Mouse (Mus musculus) limb, embryonic 11.5 days (tissue): ENCODE results near the gene Afap1. TPM values are rescaled to one million over a fixed set of nuclear protein-coding genes. Genes with fewer than 3 reads are reported as not detected.

Experiments used
- ATAC-seq: fragments of 200-750 bp; cut with Nextera tagmentation; 2 replicates; pipeline ENCODE4 v1.8.0; 2017; ENCODE audit warnings: low read depth; ENCODE audit not compliant: insufficient number of reproducible peaks, low FRiP score, low TSS enrichment
- DNase-seq: peaks from one replicate; pipeline ENCODE4 v3.0.0-alpha.2; 2015; ENCODE audit warnings: low spot score
- H3K27ac ChIP-seq: fragments of 300-500 bp; sonication (generic); replicated peaks from 2 replicates; pipeline ENCODE4 v1.5.1; 2014; ENCODE audit warnings: low read depth, mild to moderate bottlenecking, low read length
- H3K27me3 ChIP-seq: fragments of 300-500 bp; sonication (generic); 2 replicates; pipeline ENCODE4 v1.6.1; 2014; ENCODE audit warnings: mild to moderate bottlenecking, low read length, mixed read lengths; ENCODE audit not compliant: control insufficient read depth, insufficient read depth
- H3K36me3 ChIP-seq: fragments of 300-500 bp; sonication (generic); 2 replicates; pipeline ENCODE4 v1.6.1; 2014; ENCODE audit warnings: mild to moderate bottlenecking, low read length, moderate library complexity, mixed read lengths; ENCODE audit not compliant: control insufficient read depth, insufficient read depth
- H3K4me1 ChIP-seq: fragments of 300-500 bp; sonication (generic); 2 replicates; pipeline ENCODE4 v1.6.1; 2014; ENCODE audit warnings: low read length, mixed read lengths; ENCODE audit not compliant: control insufficient read depth, insufficient read depth
- H3K4me2 ChIP-seq: fragments of 300-500 bp; sonication (generic); 2 replicates; pipeline ENCODE4 v1.6.1; 2014; ENCODE audit warnings: low read depth, mild to moderate bottlenecking, moderate library complexity; ENCODE audit not compliant: severe bottlenecking
- H3K4me3 ChIP-seq: fragments of 300-500 bp; sonication (generic); 2 replicates; pipeline ENCODE4 v1.5.1; 2014; ENCODE audit warnings: low read depth, low read length
- H3K9ac ChIP-seq: fragments of 300-500 bp; sonication (generic); 2 replicates; pipeline ENCODE4 v1.6.1; 2014; ENCODE audit warnings: mild to moderate bottlenecking, low read length
- H3K9me3 ChIP-seq: fragments of 300-500 bp; sonication (generic); 2 replicates; pipeline ENCODE4 v1.6.1; 2016; ENCODE audit warnings: low read length; ENCODE audit not compliant: control insufficient read depth
- WGBS: fragments of 180-500 bp; shearing (Covaris S2); extraction: QIAGEN DNeasy Blood & Tissue Kit; methylation state at CpG from one replicate; pipeline ENCODE4 v1.1.7; 2014; 5-methylcytosine and 5-hydroxymethylcytosine counted together
- polyA plus RNA-seq: library from polyadenylated mRNA; unstranded; fragments of >200 nt; fragmentation: Nextera tagmentation; extraction: Ambion mirVana; gene quantifications from 2 replicates; pipeline ENCODE4 v1.2.1, GENCODE M21; 2014

Afap1 gene
- polyA plus RNA-seq, 1 experiment from 2014 or later, result 13.7 TPM

DNA sequence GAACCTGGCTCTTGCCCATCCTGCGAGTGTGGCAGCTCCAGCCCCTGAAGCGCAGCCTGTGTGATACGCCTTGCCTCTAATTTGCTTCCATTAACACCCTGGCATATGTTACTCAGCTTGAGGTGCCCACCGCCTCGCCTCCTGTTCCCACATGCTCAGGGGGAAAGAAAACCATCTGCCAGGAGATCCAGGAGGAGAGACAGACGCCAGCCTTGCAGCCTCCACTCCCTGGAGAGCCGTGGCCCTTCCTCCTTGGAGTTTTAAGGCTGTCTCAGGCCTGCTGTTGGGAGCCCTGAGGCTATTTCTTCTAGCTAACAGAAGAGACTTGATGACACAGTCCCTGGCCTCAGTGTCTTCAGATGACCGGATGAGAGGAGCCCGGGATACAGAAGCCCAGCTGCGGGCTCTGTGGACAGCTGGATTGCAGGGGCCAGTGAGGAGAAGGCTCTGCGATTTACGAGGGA, 32.1 kb downstream of the Afap1 start:
- H3K9me3 ChIP-seq, result no peaks in the 10 kb centered on the region
- H3K4me3 ChIP-seq, result no peak overlapping the region
- no peaks in the 10 kb centered on the region for H3K36me3 ChIP-seq
- H3K27me3 ChIP-seq, result no peaks in the 10 kb centered on the region
- H3K27ac ChIP-seq, result no peak overlapping the region
- DNase-seq (no peak), ATAC-seq (no peak)
- peaks cover 30% of the 10 kb centered on the region for H3K4me1 ChIP-seq
- no peak overlapping the region for H3K9ac ChIP-seq
- 25% methylated on average over 12 of the region's 12 CpGs for WGBS
- H3K4me2 ChIP-seq, result no peak overlapping the region

DNA sequence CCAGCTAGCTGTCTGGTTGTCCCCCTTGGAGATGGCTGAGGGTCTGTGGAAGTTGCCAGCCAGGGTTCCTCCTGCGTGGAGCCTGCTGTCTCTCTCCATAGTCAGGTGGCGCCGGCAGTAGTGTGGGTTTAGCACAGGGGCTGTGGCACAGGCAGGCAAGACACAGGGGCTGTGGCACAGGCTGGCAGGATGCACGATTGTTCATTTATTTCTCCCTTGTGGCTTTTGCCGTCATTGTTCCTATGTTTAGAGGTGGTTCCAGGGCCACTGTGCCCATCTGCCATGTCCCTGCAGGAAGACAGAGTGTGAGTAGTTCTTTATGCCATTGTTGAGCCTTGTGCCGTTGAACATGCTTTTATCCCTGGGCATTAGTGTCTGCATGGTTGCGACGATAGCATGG, 33.4 kb downstream of the Afap1 start:
- Histone ChIP-seq H3K4me3 (no peak overlapping the region), H3K4me1 (peaks cover 25% of the 10 kb centered on the region), H3K9me3 (no peaks in the 10 kb centered on the region), H3K27ac (no peak overlapping the region), H3K36me3 (no peaks in the 10 kb centered on the region), H3K27me3 (no peaks in the 10 kb centered on the region), H3K4me2 (no peak overlapping the region), H3K9ac (no peak overlapping the region)
- no peak for DNase-seq
- no peak for ATAC-seq
- 85% methylated on average over 8 of the region's 8 CpGs for WGBS

DNA sequence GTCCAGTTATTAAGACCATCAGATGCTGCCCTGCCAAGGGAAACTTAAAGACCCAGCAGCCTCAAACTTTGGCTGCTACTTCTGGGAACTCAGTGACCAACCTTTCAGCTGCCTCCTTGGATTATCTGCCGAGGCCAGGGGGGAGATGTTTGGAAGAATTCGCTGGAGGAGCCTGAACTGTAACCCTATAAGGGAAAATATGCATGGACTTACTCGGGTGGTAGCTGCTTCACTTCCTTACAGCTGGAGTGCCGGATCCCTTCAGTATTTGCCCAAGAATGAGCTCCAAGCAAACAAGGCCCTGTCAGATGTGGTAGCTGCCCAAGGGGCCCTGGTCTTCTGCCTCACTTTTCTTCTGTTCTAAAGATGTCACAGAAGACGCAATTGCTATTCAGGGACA, 38.2 kb downstream of the Afap1 start:
- H3K4me1 ChIP-seq, result peaks cover 6% of the 10 kb centered on the region; the same call in 1 of the 2 replicates
- no peaks in the 10 kb centered on the region for H3K36me3 ChIP-seq
- DNase-seq, result no peak
- H3K27ac ChIP-seq, result no peak overlapping the region
- H3K4me2 ChIP-seq, result no peak overlapping the region
- H3K9ac ChIP-seq, result no peak overlapping the region
- H3K27me3 ChIP-seq, result no peaks in the 10 kb centered on the region
- no peak for ATAC-seq
- H3K4me3 ChIP-seq, result no peak overlapping the region
- no peaks in the 10 kb centered on the region for H3K9me3 ChIP-seq
- WGBS, result 74% methylated on average over 5 of the region's 5 CpGs

DNA sequence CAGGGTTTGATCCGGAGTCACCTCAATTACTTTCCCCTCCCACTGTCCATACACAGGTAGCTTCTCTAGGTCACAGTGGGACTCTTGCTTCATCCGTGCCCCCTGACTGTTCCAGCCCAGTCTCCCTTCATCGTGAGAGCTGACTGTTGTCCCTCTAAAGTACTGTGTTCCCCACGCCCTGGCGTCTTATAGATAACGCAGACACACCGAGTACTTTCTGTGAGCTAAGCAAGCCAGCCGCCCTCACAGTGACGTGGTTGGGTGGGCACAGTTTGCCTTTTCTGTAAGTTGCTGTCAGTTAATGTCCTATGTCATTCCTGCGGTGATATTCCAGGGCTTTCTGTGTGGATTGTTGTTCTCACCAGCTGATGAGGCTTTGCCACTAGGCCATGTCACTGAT, 39.9 kb downstream of the Afap1 start:
- Histone ChIP-seq H3K4me2 (no peak overlapping the region), H3K9me3 (no peaks in the 10 kb centered on the region), H3K9ac (no peak overlapping the region), H3K36me3 (no peaks in the 10 kb centered on the region), H3K27ac (no peak overlapping the region), H3K27me3 (no peaks in the 10 kb centered on the region), H3K4me3 (no peak overlapping the region), H3K4me1 (no peaks in the 10 kb centered on the region)
- 87% methylated on average over 10 of the region's 10 CpGs for WGBS
- no peak for DNase-seq
- ATAC-seq, result no peak

DNA sequence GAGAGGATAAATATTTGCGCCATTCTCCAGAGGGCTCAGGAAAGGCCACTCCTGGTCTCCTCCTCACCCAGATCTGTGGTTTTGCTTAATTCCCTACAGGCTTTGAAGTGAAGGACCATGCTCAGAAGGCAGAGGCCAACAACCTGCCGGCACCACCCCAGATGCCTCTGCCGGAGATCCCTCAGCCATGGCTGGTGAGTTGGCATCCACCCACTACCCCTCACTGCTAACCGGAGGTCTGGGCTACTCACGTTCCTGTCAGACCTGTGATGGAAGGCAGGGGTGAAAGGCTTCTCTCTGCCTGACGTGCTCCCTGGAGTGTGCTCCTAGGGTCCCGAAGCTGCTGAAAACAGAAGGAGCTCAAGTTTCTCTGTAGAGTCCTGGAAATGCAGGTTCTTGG, 42.8 kb downstream of the Afap1 start:
- no peaks in the 10 kb centered on the region for H3K27me3 ChIP-seq
- H3K4me2 ChIP-seq, result no peak overlapping the region
- H3K9me3 ChIP-seq, result no peaks in the 10 kb centered on the region
- H3K36me3 ChIP-seq, result no peaks in the 10 kb centered on the region
- DNase-seq (no peak), ATAC-seq (no peak)
- no peaks in the 10 kb centered on the region for H3K4me1 ChIP-seq
- no peak overlapping the region for H3K27ac ChIP-seq
- WGBS, result 76% methylated on average over 7 of the region's 7 CpGs
- no peak overlapping the region for H3K4me3 ChIP-seq
- H3K9ac ChIP-seq, result no peak overlapping the region

DNA sequence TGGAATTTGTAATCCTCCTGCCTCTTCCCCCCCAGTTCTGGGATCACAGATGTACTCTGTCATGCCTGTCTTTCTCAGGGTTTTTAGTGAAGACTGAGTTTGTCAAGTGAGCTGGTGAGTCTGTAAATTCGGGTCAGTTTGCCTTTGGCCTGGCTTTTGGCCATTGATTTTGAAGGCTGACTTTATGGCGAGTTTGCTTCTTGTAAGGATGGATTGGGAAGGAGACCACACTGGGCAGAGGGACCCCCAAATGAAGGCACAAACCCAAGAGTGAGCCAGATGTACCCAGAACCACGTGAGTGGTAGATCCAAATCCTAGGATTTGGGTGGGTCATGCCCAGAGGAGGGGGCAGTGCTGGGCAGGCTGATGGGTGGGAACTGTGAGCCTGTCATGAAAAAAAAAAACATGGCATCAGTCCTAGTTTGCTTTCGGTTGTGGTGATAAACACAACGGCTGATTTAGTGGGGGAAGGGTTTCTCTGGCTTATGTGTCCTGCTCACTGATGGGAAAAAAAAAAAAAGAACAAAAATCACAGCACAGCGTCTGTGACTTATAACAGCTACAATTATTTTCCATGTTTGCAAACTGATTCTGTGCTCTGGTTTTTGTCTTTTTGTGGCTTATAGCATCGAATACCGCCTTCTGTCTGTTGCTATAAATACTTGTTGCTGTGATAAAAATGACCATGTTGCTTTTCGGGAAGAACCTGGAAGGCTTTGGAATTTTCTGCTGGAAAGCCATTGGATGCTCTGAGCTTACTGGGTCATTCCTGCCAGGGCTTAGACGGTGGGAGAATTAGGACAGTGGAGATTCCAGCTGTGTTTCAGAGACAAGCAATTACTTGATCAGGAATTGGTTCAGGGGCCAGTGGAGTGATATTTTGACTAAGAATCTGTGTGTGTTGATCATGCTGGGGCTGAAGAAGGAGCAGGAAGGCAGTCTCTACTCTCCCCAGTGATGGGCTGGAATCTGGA, 45.4 kb downstream of the Afap1 start:
- Histone ChIP-seq H3K27me3 (no peaks in the 10 kb centered on the region), H3K4me3 (no peak overlapping the region), H3K9ac (no peak overlapping the region), H3K4me2 (no peak overlapping the region), H3K4me1 (no peaks in the 10 kb centered on the region), H3K36me3 (no peaks in the 10 kb centered on the region; the same call in 1 of the 2 replicates), H3K9me3 (no peaks in the 10 kb centered on the region), H3K27ac (no peak overlapping the region)
- ATAC-seq (no peak), DNase-seq (no peak)
- WGBS, result 74% methylated on average over 10 of the region's 10 CpGs

DNA sequence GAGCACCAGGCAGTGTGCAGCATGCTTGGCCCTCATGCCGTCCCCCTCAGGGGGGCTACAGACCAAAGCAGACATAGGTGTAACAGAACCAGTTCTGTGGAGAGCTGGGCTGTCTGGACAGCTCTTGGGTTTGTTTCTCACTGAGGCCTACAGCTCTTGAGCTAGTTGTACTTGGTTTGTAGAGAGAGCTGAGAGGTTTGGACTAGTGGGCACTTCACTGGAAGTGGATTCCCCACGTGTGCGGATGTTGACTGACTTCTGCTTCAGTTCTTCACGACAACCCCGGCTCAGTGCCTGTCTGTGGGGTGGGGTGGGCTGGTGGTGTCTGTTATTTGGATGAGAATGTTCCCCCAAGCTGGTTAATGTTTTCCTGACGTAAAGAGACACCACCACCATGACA, 46.8 kb downstream of the Afap1 start:
- no peaks in the 10 kb centered on the region; the same call in 1 of the 2 replicates for H3K36me3 ChIP-seq
- 89% methylated on average over 6 of the region's 6 CpGs for WGBS
- H3K27ac ChIP-seq, result no peak overlapping the region
- no peak overlapping the region for H3K9ac ChIP-seq
- ATAC-seq, result no peak
- DNase-seq, result no peak
- H3K9me3 ChIP-seq, result no peaks in the 10 kb centered on the region
- H3K4me3 ChIP-seq, result no peak overlapping the region
- no peak overlapping the region for H3K4me2 ChIP-seq
- H3K4me1 ChIP-seq, result no peaks in the 10 kb centered on the region
- no peaks in the 10 kb centered on the region for H3K27me3 ChIP-seq

DNA sequence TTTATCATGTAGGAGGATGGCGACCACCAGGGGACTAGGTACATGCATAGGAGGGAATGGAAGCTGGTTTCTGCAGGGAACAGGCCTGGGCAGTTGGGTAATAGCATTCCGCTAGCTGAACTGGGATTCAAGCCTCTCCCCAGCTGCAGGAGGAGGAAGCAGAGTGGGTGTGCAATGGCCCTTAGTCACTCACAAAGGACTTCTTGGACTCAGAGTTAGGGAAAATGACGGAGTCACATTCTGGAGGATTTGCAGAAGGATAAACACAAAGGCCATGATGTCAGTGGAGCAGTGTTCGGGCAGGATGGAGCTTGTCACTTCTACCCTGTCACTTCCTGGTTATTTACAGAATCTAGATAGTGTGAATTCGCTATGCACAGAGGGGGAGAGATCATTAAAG, 50.4 kb downstream of the Afap1 start:
- Histone ChIP-seq H3K27ac (no peak overlapping the region), H3K36me3 (no peaks in the 10 kb centered on the region; the same call in 1 of the 2 replicates), H3K9ac (no peak overlapping the region), H3K4me2 (no peak overlapping the region), H3K4me1 (no peaks in the 10 kb centered on the region), H3K27me3 (no peaks in the 10 kb centered on the region), H3K4me3 (no peak overlapping the region), H3K9me3 (no peaks in the 10 kb centered on the region)
- ATAC-seq (no peak), DNase-seq (no peak)
- 84% methylated on average over 5 of the region's 5 CpGs for WGBS
